Mouse (Mus musculus) forebrain, embryonic 12.5 days (tissue): Measurements from ENCODE around the gene Rccd1. TPM values are rescaled to one million over a fixed set of nuclear protein-coding genes. Genes with fewer than 3 reads are reported as not detected.

Experiments
- ATAC-seq: fragments of 200-750 bp; cut with Nextera tagmentation; 2 replicates; pipeline ENCODE4 v1.8.0; 2017; ENCODE audit warnings: moderate TSS enrichment; ENCODE audit not compliant: low FRiP score
- H3K27ac ChIP-seq: fragments of 300-500 bp; sonication (generic); 2 replicates; pipeline ENCODE4 v1.5.1; 2016; ENCODE audit warnings: mild to moderate bottlenecking
- H3K27me3 ChIP-seq: fragments of 300-500 bp; sonication (generic); 2 replicates; pipeline ENCODE4 v1.6.1; 2016; ENCODE audit warnings: mild to moderate bottlenecking
- H3K36me3 ChIP-seq: fragments of 300-500 bp; sonication (generic); replicated peaks from 2 replicates; pipeline ENCODE4 v1.6.1; 2016; ENCODE audit warnings: mild to moderate bottlenecking
- H3K4me1 ChIP-seq: fragments of 300-500 bp; sonication (generic); 2 replicates; pipeline ENCODE4 v1.6.1; 2016
- H3K4me2 ChIP-seq: fragments of 300-500 bp; sonication (generic); 2 replicates; pipeline ENCODE4 v1.6.1; 2016; ENCODE audit warnings: mild to moderate bottlenecking, moderate library complexity
- H3K4me3 ChIP-seq: fragments of 300-500 bp; sonication (generic); replicated peaks from 2 replicates; pipeline ENCODE4 v1.5.1; 2016; ENCODE audit warnings: mild to moderate bottlenecking
- H3K9ac ChIP-seq: fragments of 300-500 bp; sonication (generic); 2 replicates; pipeline ENCODE4 v1.6.1; 2016; ENCODE audit warnings: mild to moderate bottlenecking
- H3K9me3 ChIP-seq: fragments of 300-500 bp; sonication (generic); 2 replicates; pipeline ENCODE4 v1.6.1; 2016
- WGBS: fragments of 180-500 bp; shearing (Covaris S2); methylation state at CpG from one replicate; pipeline ENCODE4 v1.1.7; 2016; 5-methylcytosine and 5-hydroxymethylcytosine counted together
- polyA plus RNA-seq: library from polyadenylated mRNA; unstranded; fragments of >200 nt; fragmentation: Nextera tagmentation; extraction: Ambion mirVana; gene quantifications from 2 replicates; pipeline ENCODE4 v1.2.1, GENCODE M21; 2016

The Rccd1 gene
- polyA plus RNA-seq, 1 experiment from 2014 or later = 19.1 TPM

DNA sequence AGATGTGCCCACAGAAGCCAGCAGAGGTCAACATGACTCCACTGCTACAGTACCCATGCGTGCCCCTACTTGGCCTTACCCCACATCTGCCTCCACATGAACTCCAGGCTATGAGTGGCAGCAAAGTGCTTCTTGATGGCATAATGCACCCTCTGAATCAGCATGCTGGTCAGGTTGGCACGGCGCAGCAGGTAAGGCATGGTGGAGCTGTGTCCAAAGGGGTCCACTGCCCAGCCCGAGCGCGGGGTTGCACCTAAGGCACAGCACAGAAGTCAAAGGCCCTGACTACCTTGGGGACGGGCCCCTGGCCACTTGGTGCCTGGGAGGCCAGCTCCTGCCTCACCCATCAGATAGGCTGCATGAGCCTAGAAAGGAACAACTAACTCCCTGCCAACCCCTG lies 43.0 kb upstream of the Rccd1 start:
- no peak for ATAC-seq
- Histone ChIP-seq H3K4me3 (no peak overlapping the region), H3K9ac (no peak overlapping the region), H3K27me3 (no peaks in the 10 kb centered on the region), H3K4me1 (peaks cover 16% of the 10 kb centered on the region), H3K9me3 (no peaks in the 10 kb centered on the region), H3K27ac (no peak overlapping the region), H3K4me2 (no peak overlapping the region), H3K36me3 (peaks cover 58% of the 10 kb centered on the region)
- WGBS = 98% methylated on average over 7 of the region's 7 CpGs

DNA sequence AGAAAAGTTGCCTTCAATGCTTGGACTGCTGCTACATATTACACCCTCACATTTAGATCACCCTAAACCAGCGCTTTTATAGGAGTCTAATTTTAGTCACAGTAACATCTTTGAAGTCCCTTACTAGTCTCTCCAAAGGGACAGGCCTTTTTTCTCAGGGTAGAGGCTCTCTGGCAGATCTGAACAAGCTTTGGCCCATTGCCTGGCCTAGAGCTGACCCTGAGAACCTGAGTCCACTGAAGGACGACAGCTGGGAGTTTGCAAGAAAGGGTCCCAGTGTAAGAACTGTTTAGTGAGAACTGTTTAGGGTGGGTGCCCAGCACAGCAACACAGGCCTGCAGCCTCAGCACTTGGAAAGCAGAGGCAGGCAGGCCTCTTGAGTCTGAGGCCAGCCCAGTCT lies 41.5 kb upstream of the Rccd1 start:
- H3K9ac ChIP-seq = no peak overlapping the region
- no peaks in the 10 kb centered on the region for H3K27me3 ChIP-seq
- peaks cover 16% of the 10 kb centered on the region for H3K4me1 ChIP-seq
- no peaks in the 10 kb centered on the region for H3K9me3 ChIP-seq
- H3K4me2 ChIP-seq = no peak overlapping the region
- no peak for ATAC-seq
- 82% methylated on average over 2 of the region's 2 CpGs for WGBS
- peaks cover 73% of the 10 kb centered on the region for H3K36me3 ChIP-seq
- H3K27ac ChIP-seq = no peak overlapping the region
- no peak overlapping the region for H3K4me3 ChIP-seq

DNA sequence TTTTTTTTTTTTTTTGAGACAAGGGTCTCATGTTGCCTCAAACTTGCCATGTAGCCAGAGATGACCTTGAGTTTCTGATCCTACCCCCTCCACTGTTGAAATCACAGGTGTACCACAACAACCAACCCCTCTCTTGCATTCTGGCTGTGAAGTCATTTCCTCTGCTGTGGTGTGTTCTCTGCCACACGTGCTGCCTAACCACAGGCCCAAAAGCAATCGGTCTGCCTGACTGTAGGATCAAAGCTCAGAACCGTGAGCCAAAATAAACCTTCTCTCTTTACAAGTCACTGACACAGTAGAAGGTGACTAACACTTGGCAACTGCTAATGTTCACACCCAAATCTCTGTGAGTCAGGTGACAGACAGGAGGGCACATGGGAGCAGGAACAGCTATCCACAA lies 36.2 kb upstream of the Rccd1 start:
- 88% methylated on average over 3 of the region's 3 CpGs for WGBS
- H3K9ac ChIP-seq = no peak overlapping the region
- no peak overlapping the region for H3K4me3 ChIP-seq
- ATAC-seq = no peak
- H3K4me1 ChIP-seq = peaks cover 15% of the 10 kb centered on the region
- H3K9me3 ChIP-seq = no peaks in the 10 kb centered on the region
- H3K27me3 ChIP-seq = no peaks in the 10 kb centered on the region
- H3K4me2 ChIP-seq = no peak overlapping the region
- peaks cover 95% of the 10 kb centered on the region for H3K36me3 ChIP-seq
- no peak overlapping the region for H3K27ac ChIP-seq

DNA sequence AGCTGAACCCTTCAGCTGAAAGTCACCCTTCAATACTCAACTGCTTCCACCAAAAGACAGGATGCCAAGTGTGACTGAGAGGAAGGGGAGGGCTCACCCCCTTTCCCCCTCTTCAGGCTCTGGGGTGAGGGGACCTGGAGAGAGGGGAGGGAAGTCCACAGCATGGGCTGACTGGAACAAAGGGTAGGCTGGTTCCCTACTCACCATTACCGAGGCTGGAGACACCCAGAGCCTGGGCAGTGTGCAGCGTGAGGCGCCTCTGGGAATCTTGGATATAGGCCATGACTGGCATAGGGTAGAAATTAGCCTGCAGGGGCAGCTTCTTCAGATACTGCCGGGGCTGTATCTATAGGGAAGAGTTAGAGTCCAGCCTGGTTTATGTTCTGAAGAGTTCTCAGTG lies 33.8 kb upstream of the Rccd1 start:
- no peak for ATAC-seq
- no peaks in the 10 kb centered on the region for H3K9me3 ChIP-seq
- H3K27me3 ChIP-seq = no peaks in the 10 kb centered on the region
- H3K4me1 ChIP-seq = peaks cover 15% of the 10 kb centered on the region
- no peak overlapping the region for H3K4me3 ChIP-seq
- H3K9ac ChIP-seq = no peak overlapping the region
- peaks cover 87% of the 10 kb centered on the region for H3K36me3 ChIP-seq
- H3K27ac ChIP-seq = no peak overlapping the region
- H3K4me2 ChIP-seq = no peak overlapping the region
- 66% methylated on average over 4 of the region's 4 CpGs for WGBS

DNA sequence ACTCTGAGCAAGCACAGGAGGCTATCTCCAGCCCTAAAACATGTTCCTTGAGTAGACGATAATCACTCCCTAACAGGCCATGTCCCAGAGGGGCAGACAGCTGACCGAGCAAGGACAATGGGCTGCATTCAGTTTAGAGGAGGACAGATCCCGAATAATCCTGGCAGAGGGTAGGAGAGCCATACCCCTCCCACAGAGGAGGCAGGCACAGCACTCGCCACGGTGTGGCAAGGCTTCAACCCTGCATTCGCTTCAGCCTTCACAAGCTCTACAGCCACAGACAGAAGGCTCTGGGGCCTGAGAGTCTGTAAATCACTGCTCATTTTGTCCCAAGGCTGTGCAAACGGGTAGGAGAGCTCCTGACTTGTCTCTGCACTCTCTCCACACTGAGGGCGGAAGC lies 32.9 kb upstream of the Rccd1 start:
- no peaks in the 10 kb centered on the region for H3K9me3 ChIP-seq
- peak overlapping the region; percentile 39; the same call in 1 of the 2 replicates for H3K27ac ChIP-seq
- no peak overlapping the region for H3K4me3 ChIP-seq
- H3K4me2 ChIP-seq = no peak overlapping the region
- 0 out of 2 replicates have a peak overlapping the region, but pooled peaks have one; percentile 22 for H3K9ac ChIP-seq
- WGBS = 16% methylated on average over 8 of the region's 8 CpGs
- peaks cover 15% of the 10 kb centered on the region for H3K4me1 ChIP-seq
- no peaks in the 10 kb centered on the region for H3K27me3 ChIP-seq
- peaks cover 86% of the 10 kb centered on the region for H3K36me3 ChIP-seq
- ATAC-seq = no peak

DNA sequence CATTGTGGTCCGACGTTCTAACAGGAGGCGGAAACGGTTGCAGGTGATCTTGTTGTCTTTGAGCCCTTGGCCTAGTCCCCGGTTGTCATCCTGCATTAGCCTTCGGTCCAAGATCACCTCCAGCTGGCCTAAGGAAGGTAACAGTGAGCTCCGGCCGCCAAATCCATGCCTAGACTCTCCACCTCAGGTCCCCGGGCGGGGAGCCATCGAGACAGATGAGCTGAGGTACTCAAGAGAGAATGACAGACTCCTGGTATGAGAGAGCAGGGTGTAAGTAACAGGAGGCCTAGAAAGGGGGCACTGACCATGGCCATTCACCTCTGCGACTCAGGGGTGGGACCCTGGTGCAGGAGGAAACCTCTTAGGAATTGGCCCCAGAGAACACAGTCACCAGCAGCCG lies 32.1 kb upstream of the Rccd1 start:
- H3K9ac ChIP-seq = no peak overlapping the region
- H3K36me3 ChIP-seq = peaks cover 82% of the 10 kb centered on the region
- no peaks in the 10 kb centered on the region for H3K9me3 ChIP-seq
- no peak overlapping the region for H3K27ac ChIP-seq
- ATAC-seq = no peak
- no peak overlapping the region for H3K4me3 ChIP-seq
- peaks cover 15% of the 10 kb centered on the region for H3K4me1 ChIP-seq
- no peak overlapping the region for H3K4me2 ChIP-seq
- no peaks in the 10 kb centered on the region for H3K27me3 ChIP-seq
- WGBS = 92% methylated on average over 13 of the region's 13 CpGs

DNA sequence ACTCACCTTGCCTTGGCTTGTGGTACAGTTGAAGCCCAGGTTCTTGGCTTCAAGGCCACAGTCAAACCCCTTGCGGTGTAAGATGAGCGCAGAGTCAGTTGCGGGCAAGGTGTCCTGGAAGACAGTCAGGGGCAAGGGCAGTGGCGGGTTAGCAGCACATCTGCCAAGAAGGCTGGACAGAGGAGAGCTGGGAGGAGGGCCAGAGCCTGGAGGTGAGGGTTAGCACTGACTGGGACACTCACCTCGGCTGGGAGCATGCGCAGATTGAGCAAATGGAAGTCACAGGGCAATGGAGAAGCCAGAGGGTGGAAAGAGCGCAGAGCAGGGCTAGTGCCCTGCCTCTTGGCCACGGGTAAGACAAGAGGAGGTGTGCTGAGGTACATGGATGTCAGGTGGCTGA lies 28.7 kb upstream of the Rccd1 start:
- Histone ChIP-seq H3K27me3 (no peaks in the 10 kb centered on the region), H3K4me1 (peaks cover 14% of the 10 kb centered on the region), H3K36me3 (peaks cover 63% of the 10 kb centered on the region), H3K4me2 (no peak overlapping the region), H3K4me3 (no peak overlapping the region), H3K27ac (no peak overlapping the region), H3K9me3 (no peaks in the 10 kb centered on the region), H3K9ac (no peak overlapping the region)
- 94% methylated on average over 8 of the region's 8 CpGs for WGBS
- ATAC-seq = no peak

DNA sequence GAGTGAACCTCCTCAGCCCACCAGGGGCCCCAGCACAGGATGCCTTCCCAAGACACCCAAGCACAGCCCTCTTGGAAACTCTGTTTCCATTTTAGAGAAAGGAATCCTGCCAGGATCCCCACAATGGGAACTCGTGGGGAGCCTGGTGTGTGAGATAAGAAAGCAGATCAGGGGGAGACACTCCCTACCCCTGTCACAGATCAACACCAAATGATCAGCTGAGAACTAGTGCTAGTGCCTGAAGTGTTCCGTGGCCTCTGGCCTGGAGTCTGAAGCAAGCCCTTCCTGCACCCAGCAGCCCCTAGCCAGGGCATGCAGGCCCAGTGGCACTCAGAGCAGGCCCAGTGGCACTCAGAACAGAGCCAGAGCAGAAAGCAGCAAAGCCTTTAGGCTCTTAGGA lies 26.6 kb upstream of the Rccd1 start:
- Histone ChIP-seq H3K36me3 (peaks cover 46% of the 10 kb centered on the region), H3K4me3 (no peak overlapping the region), H3K4me2 (no peak overlapping the region), H3K27ac (no peak overlapping the region), H3K9me3 (no peaks in the 10 kb centered on the region), H3K27me3 (no peaks in the 10 kb centered on the region), H3K4me1 (0 out of 2 replicates have a peak, but pooled peaks cover 7% of the 10 kb centered on the region), H3K9ac (no peak overlapping the region)
- no peak for ATAC-seq
- WGBS = 72% methylated on average over 2 of the region's 2 CpGs

DNA sequence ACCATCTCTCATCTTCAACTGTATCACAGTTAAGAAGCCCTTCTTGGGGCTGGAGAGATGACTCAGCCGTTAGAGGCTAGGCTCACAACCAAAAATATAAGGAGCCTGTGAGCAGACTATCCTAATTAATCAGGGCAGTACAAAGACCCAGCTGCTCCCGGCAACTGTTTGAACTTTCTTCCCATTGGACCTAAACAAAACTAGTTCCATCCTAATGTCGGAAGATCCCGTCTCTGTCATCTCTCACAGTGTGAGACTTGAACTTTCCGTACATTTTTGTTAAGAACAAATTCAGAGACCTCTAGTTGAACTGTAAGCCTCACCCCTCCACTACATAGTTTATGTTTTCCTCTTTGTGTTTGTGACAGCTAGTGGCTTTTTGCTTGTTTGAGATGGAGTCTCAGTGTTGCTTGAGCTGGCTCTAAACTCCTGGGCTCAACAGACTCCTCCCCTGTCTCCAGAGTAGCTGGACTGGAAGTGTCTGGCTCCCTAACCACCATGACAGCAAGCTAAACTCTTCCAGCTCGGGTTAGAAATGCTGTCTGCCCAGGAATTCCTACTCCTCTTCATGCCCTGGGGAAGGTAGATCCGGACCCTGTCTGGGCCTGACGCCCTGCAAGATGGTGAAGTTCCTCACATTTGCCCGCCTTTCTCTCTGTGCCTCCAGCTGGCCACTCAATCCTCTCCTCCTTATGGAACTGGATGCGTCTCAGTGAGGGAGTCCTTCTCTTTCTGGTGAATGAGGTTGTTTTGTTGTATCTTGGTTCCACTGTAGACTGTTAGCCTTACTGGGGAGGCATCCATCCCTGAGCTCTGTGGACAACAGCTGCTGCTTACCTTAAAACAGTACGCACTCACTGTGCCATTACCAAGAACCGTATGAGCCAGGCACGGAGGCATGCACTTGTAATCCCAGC lies 23.7 kb upstream of the Rccd1 start:
- Histone ChIP-seq H3K4me2 (no peak overlapping the region), H3K4me3 (no peak overlapping the region), H3K27me3 (no peaks in the 10 kb centered on the region), H3K9ac (no peak overlapping the region), H3K9me3 (no peaks in the 10 kb centered on the region), H3K4me1 (peaks cover 13% of the 10 kb centered on the region), H3K27ac (no peak overlapping the region), H3K36me3 (peaks cover 34% of the 10 kb centered on the region)
- 72% methylated on average over 13 of the region's 13 CpGs for WGBS
- no peak for ATAC-seq

DNA sequence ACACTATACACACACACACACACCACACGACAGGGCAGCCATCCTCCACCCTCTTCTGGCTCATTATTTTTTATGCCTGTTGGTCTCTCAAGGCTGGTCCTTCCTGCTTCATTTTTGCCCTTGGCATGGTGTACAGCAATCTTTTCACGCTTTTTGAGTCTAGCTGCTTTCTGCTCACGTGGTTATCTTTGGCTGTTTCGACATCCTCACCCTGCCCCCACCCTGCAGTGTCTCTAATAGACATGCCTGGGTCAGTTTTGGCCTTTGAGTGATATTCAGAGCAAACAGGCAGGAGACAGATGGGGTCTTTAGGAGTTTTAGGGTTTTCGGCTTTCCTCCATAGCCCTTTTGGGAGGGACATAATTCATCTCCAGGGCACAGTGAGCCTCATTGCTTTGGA lies 22.6 kb upstream of the Rccd1 start:
- Histone ChIP-seq H3K27ac (no peak overlapping the region), H3K27me3 (no peaks in the 10 kb centered on the region), H3K4me1 (peaks cover 22% of the 10 kb centered on the region), H3K9ac (no peak overlapping the region), H3K4me3 (no peak overlapping the region), H3K9me3 (no peaks in the 10 kb centered on the region), H3K4me2 (no peak overlapping the region), H3K36me3 (peaks cover 27% of the 10 kb centered on the region)
- ATAC-seq = no peak
- WGBS = 87% methylated on average over 5 of the region's 5 CpGs

DNA sequence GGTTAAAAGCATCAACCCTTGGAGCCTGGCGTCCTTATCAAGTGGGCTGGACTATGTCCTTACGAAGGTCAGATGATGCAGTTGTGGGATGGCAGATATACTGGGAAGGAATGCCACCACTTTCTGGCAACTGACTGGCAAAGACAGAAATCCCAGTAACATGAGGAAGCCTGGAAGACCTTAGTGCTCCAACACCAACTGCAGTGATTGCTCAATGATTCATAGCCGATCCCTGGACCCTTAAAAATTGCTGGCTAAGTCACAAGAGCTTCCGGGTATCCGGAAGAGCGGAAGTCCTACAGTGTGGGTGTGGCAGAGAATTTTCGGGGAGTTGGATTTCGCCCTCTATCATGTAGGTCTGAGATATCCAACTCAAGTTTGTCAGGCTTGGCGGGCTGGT lies 21.9 kb upstream of the Rccd1 start:
- ATAC-seq = no peak
- no peaks in the 10 kb centered on the region for H3K9me3 ChIP-seq
- no peak overlapping the region for H3K27ac ChIP-seq
- H3K4me1 ChIP-seq = peaks cover 27% of the 10 kb centered on the region
- H3K27me3 ChIP-seq = no peaks in the 10 kb centered on the region
- no peak overlapping the region for H3K4me2 ChIP-seq
- 96% methylated on average over 9 of the region's 9 CpGs for WGBS
- peaks cover 22% of the 10 kb centered on the region for H3K36me3 ChIP-seq
- H3K9ac ChIP-seq = no peak overlapping the region
- no peak overlapping the region for H3K4me3 ChIP-seq

DNA sequence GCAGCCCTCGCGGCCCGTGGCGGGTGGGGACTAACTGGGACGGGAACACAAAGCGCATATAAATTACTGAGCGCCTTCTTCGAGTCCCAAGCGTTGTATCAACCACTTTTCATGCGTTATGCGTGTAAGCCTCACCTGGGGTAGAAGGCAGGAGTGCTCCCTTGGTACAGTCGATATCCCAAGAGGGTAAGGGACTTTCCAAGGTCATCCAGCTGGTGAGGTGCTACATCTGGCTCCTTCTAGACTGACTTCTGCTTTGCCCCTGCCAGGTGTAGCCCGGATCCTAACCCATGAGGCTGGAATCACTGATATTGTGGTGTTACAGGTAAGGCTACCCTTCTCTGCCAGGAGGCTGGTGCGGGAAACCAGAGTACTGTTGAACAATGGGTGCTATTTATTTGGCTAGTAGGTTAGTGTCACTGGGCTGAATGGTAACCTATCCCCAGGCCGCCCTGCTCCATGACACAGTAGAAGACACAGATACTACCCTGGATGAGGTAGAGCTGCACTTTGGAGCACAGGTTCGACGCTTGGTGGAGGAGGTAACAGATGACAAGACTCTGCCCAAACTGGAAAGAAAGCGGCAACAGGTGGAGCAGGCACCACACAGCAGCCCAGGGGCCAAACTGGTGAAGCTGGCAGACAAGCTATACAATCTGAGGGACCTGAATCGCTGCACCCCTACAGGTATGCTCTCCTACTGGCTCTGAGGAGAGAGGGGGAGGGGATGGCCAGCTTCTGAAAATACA lies 19.2 kb upstream of the Rccd1 start:
- peaks cover 9% of the 10 kb centered on the region for H3K36me3 ChIP-seq
- ATAC-seq = peak; percentile 3; the same call in 1 of the 2 replicates
- peak overlapping the region; percentile 77 for H3K27ac ChIP-seq
- peaks cover 47% of the 10 kb centered on the region for H3K4me1 ChIP-seq
- no peaks in the 10 kb centered on the region for H3K27me3 ChIP-seq
- no peaks in the 10 kb centered on the region for H3K9me3 ChIP-seq
- H3K9ac ChIP-seq = peak overlapping the region; percentile 79
- H3K4me2 ChIP-seq = peak overlapping the region; percentile 82
- WGBS = 23% methylated on average over 19 of the region's 19 CpGs
- peak overlapping the region; percentile 58 for H3K4me3 ChIP-seq
